Mouse (Mus musculus) CH12.LX (cell line): ENCODE measurements around the gene Dlg2.

ENCODE experiments used
- CHD1 ChIP-seq: IDR thresholded peaks from 2 replicates; pipeline ENCODE4 v1.6.1; 2012; ENCODE audit warnings: low read depth, low read length, improper control_type of control experiment, inconsistent platforms
- CTCF ChIP-seq, 2 experiments: IDR thresholded peaks in 1 of 2; conservative IDR thresholded peaks in 1 of 2; 2 replicates each; pipeline ENCODE4 v1.5.1; 2011 to 2012; ENCODE audit warnings: low read depth in 2 of 2, low read length in 2 of 2, improper control_type of control experiment in 1 of 2, inconsistent platforms in 1 of 2, mild to moderate bottlenecking in 1 of 2, moderate library complexity in 1 of 2
- MAX ChIP-seq: IDR thresholded peaks from 2 replicates; pipeline ENCODE4 v1.6.1; 2011; ENCODE audit warnings: low read length, improper control_type of control experiment
- MXI1 ChIP-seq: IDR thresholded peaks from 2 replicates; pipeline ENCODE4 v1.6.1; 2011; ENCODE audit warnings: mild to moderate bottlenecking, low read depth, low read length, improper control_type of control experiment
- NELFE ChIP-seq: IDR thresholded peaks from 2 replicates; pipeline ENCODE4 v1.6.1; 2011; ENCODE audit warnings: low read depth, low read length, improper control_type of control experiment
- POLR2AphosphoS2 ChIP-seq: IDR thresholded peaks from 2 replicates; pipeline ENCODE4 v1.6.1; 2011; ENCODE audit warnings: low read depth, low read length, improper control_type of control experiment
- RAD21 ChIP-seq: IDR thresholded peaks from 2 replicates; pipeline ENCODE4 v1.6.1; 2011; ENCODE audit warnings: low read depth, mild to moderate bottlenecking, low read length, improper control_type of control experiment, moderate library complexity
- TBP ChIP-seq: conservative IDR thresholded peaks from 2 replicates; pipeline ENCODE4 v1.6.1; 2011; ENCODE audit warnings: low read depth, low read length, improper control_type of control experiment
- UBTF ChIP-seq: IDR thresholded peaks from 2 replicates; pipeline ENCODE4 v1.6.1; 2012; ENCODE audit warnings: low read depth, mild to moderate bottlenecking, inconsistent platforms, low read length, improper control_type of control experiment, moderate library complexity
- USF1 ChIP-seq: IDR thresholded peaks from 2 replicates; pipeline ENCODE4 v1.6.1; 2014; ENCODE audit warnings: low read depth, mild to moderate bottlenecking, inconsistent platforms, low read length, improper control_type of control experiment
- USF2 ChIP-seq: conservative IDR thresholded peaks from 2 replicates; pipeline ENCODE4 v1.6.1; 2011; ENCODE audit warnings: low read depth, low read length, improper control_type of control experiment

DNA sequence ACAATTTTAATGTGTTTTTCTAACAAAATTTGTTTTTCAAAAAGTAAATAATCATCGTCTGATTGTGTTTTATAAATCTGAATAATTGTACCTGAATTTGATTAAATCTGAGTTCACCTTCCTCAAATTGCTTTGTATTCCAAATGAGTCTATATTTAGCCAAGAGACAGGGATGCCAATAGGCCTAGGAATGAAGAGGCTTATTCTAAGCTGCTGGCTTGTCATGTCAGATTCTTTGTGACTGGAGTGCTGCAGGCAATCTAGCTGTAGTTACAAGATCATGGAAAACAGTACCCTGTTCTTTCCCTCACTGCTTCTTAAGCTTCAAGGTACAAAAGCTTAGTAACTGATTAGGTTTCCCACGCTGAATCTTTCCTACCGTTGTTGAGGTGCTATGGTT, 811.9 kb downstream of the Dlg2 start:
- TF ChIP-seq CTCF (conservative IDR thresholded peaks at IDR 0.05 in 1 of 2, IDR thresholded peaks at IDR 0.05 in 1 of 2; ENCODE audit: low read depth in 2 of 2, low read length in 2 of 2) (no peak), USF2 (no peak), USF1 (no peak), POLR2AphosphoS2 (no peak), TBP (no peak), RAD21 (no peak), CHD1 (no peak), NELFE (no peak), MXI1 (no peak), UBTF (no peak), MAX (no peak)
